Comparison of ENCODE assay signal across 10 mouse cellular contexts in the genomic region with DNA sequence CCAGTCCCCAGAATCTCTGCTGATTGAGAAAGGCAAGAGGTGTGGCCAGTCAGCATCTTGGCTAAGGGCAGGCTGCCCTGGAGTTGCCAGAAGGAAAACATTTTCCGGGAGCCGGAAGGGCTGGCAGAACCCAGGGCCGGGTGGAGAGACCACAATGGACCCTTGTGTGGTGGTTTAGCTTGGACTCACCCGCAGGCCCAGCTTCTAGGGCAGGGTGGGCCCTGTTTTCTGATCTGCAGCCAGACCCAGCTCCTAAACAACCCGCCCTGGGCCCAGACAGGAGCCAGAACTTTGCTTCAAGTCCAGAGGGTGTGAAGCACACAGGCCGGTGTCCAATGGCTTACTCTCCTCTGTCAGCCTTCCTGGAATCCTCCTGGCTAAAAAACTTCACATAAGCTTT. TPM values are rescaled to one million over a fixed set of nuclear protein-coding genes. Genes with fewer than 3 reads are reported as not detected.
DNase-seq lines count a peak whose midpoint lies in the region; ATAC-seq lines count a peak whose summit lies in the region.
"Had no signal": no experiment of that assay in that cellular context is flagged by ENCODE, and none has a peak within 500 bp of the region (broad histone marks: within the 10 kb centered on the region; RNA-seq: fewer than 3 reads in every experiment).

No protein-coding gene starts in this region.

- no peaks in the 10 kb centered on the region for H3K27me3 ChIP-seq in kidney, embryonic 16.5 days (ENCODE audit: insufficient read depth, low read length)
- H3K27me3 ChIP-seq: neural tube, embryonic 12.5 days had no signal

- H3K36me3 ChIP-seq in kidney, embryonic 16.5 days (ENCODE audit: insufficient read depth, low read length) = no peaks in the 10 kb centered on the region
- H3K36me3 ChIP-seq: neural tube, embryonic 12.5 days had no signal

- H3K27ac ChIP-seq in kidney, embryonic 16.5 days (ENCODE audit: low read length) = no peak overlapping the region
- H3K27ac ChIP-seq: kidney, postnatal 0 days; neural tube, embryonic 12.5 days had no signal

- no peak overlapping the region for H3K9ac ChIP-seq in kidney, embryonic 16.5 days (replicated peaks; ENCODE audit: low read length)
- H3K9ac ChIP-seq: neural tube, embryonic 12.5 days had no signal

- ATAC-seq in kidney, embryonic 16.5 days (ENCODE audit: low FRiP score, low TSS enrichment) = 0 out of 2 replicates have a peak, but pooled peaks have one; percentile 29

- WGBS in kidney, embryonic 16.5 days = 91% methylated on average over 6 of the region's 6 CpGs

- no peak overlapping the region for H3K4me2 ChIP-seq in kidney, embryonic 16.5 days (replicated peaks; ENCODE audit: low read depth, low read length)

- H3K4me1 ChIP-seq in kidney, embryonic 16.5 days (ENCODE audit: insufficient read depth, low read length) = peaks cover 5% of the 10 kb centered on the region; the same call in 1 of the 2 replicates
- H3K4me1 ChIP-seq: neural tube, embryonic 12.5 days had no signal

- DNase-seq in kidney, postnatal 14 days = no peak
- DNase-seq in cerebellum, adult 8-10 months = peak; percentile 8
- peak; percentile 55 for DNase-seq in heart, adult 8-10 months (ENCODE audit: low spot score)
- DNase-seq in left cerebral cortex, postnatal 4 days = peak; percentile 36
- DNase-seq in MN1 (ENCODE audit: low spot score) (no peak), liver (no peak)
- DNase-seq in urinary bladder, postnatal 10 days (ENCODE audit: low spot score) = no peak

- H3K4me3 ChIP-seq in kidney, embryonic 16.5 days (ENCODE audit: low read length) = no peak overlapping the region
- H3K4me3 ChIP-seq: neural tube, embryonic 12.5 days had no signal

- intact Hi-C loops in left cerebral cortex, postnatal 4 days (cut with DNase I) = loop anchor here (5.0 kb wide), 3 partner anchors 170 to 225 kb away; no protein-coding TSS in a partner anchor

- no peaks in the 10 kb centered on the region for H3K9me3 ChIP-seq in kidney, embryonic 16.5 days (ENCODE audit: low read length)
- H3K9me3 ChIP-seq: neural tube, embryonic 12.5 days had no signal

RNA-seq across cellular contexts. Expression of a gene that starts 30.4 kb away (rescaled TPM):
- polyA plus RNA-seq in kidney, embryonic 16.5 days (2015; fragmentation: Nextera tagmentation; extraction: Ambion mirVana) = 24.6 and 28.5 TPM in 2 replicates
- total RNA-seq in heart, adult 8-10 months (2022) = 10 to 100 TPM; 17.2 to 23.8 (median 19.1) TPM
- 100 to 1,000 TPM; 107 to 122 TPM for total RNA-seq in left cerebral cortex, postnatal 4 days (2021)

RNA-seq across cellular contexts. Expression of a gene that starts 49.6 kb away (rescaled TPM):
- 1.2 and 1.4 TPM in 2 replicates for polyA plus RNA-seq in kidney, embryonic 16.5 days (2015; fragmentation: Nextera tagmentation; extraction: Ambion mirVana)
- 10 to 100 TPM; 24.6 to 27.7 (median 27.2) TPM for total RNA-seq in heart, adult 8-10 months (2022)
- 1 to 10 TPM; 1.2 to 1.3 TPM for total RNA-seq in left cerebral cortex, postnatal 4 days (2021)

Comparison
In these comparisons a context has a peak if more than half of its experiments do, and no peak if none do; other contexts are left out.
1. DNase-seq: peak in cerebellum, adult 8-10 months (single experiment), heart, adult 8-10 months (single experiment) and left cerebral cortex, postnatal 4 days (single experiment); none in kidney, postnatal 14 days (single experiment), MN1 (single experiment), urinary bladder, postnatal 10 days (single experiment) and liver (single experiment).
2. RNA of a gene that starts 30.4 kb away (total RNA-seq): 107 to 122 TPM in left cerebral cortex, postnatal 4 days; 17.2 to 23.8 TPM in heart, adult 8-10 months; every median in the first group is over 4 times any median in the second.
3. RNA of a gene that starts 49.6 kb away (total RNA-seq): 24.6 to 27.7 TPM in heart, adult 8-10 months; 1.2 to 1.3 TPM in left cerebral cortex, postnatal 4 days; every median in the first group is over 10 times any median in the second.